Mouse (Mus musculus) hindbrain, embryonic 11.5 days (tissue): ENCODE data around the gene Itprid1. TPM values are rescaled to one million over a fixed set of nuclear protein-coding genes. Genes with fewer than 3 reads are reported as not detected.

ENCODE experiments used
- ATAC-seq: fragments of 200-750 bp; cut with Nextera tagmentation; 2 replicates; pipeline ENCODE4 v1.8.0; 2017; ENCODE audit warnings: mild to moderate bottlenecking, moderate TSS enrichment, moderate library complexity; ENCODE audit not compliant: low FRiP score
- DNase-seq: peaks from one replicate; pipeline ENCODE4 v3.0.0-alpha.2; 2015; ENCODE audit warnings: low spot score
- H3K27ac ChIP-seq: fragments of 300-500 bp; sonication (generic); 2 replicates; pipeline ENCODE4 v1.5.1; 2014; ENCODE audit warnings: mild to moderate bottlenecking, low read depth, low read length
- H3K27me3 ChIP-seq: fragments of 300-500 bp; sonication (generic); 2 replicates; pipeline ENCODE4 v1.6.1; 2014; ENCODE audit warnings: mild to moderate bottlenecking, low read length, moderate library complexity, mixed read lengths; ENCODE audit not compliant: control insufficient read depth, insufficient read depth
- H3K36me3 ChIP-seq: fragments of 300-500 bp; sonication (generic); 2 replicates; pipeline ENCODE4 v1.6.1; 2014; ENCODE audit warnings: mild to moderate bottlenecking, low read length, moderate library complexity, mixed read lengths; ENCODE audit not compliant: control insufficient read depth, insufficient read depth
- H3K4me1 ChIP-seq: fragments of 300-500 bp; sonication (generic); replicated peaks from 2 replicates; pipeline ENCODE4 v1.6.1; 2014; ENCODE audit warnings: low read length, mixed read lengths; ENCODE audit not compliant: control insufficient read depth, insufficient read depth
- H3K4me2 ChIP-seq: fragments of 300-500 bp; sonication (generic); replicated peaks from 2 replicates; pipeline ENCODE4 v1.6.1; 2014; ENCODE audit warnings: mild to moderate bottlenecking, low read depth, low read length
- H3K4me3 ChIP-seq: fragments of 300-500 bp; sonication (generic); 2 replicates; pipeline ENCODE4 v1.5.1; 2014; ENCODE audit warnings: low read depth, low read length
- H3K9ac ChIP-seq: fragments of 300-500 bp; sonication (generic); 2 replicates; pipeline ENCODE4 v1.6.1; 2014; ENCODE audit warnings: low read depth, low read length
- H3K9me3 ChIP-seq: fragments of 300-500 bp; sonication (generic); 2 replicates; pipeline ENCODE4 v1.6.1; 2016; ENCODE audit warnings: low read length; ENCODE audit not compliant: control insufficient read depth
- WGBS: fragments of 180-500 bp; shearing (Covaris S2); extraction: QIAGEN DNeasy Blood & Tissue Kit; methylation state at CpG from one replicate; pipeline ENCODE4 v1.1.7; 2014; 5-methylcytosine and 5-hydroxymethylcytosine counted together
- polyA plus RNA-seq: library from polyadenylated mRNA; unstranded; fragments of >200 nt; fragmentation: Nextera tagmentation; extraction: Ambion mirVana; gene quantifications from 2 replicates; pipeline ENCODE4 v1.2.1, GENCODE M21; 2014

The Itprid1 gene
- polyA plus RNA-seq = 0.06 and 0.13 TPM in 2 replicates

DNA sequence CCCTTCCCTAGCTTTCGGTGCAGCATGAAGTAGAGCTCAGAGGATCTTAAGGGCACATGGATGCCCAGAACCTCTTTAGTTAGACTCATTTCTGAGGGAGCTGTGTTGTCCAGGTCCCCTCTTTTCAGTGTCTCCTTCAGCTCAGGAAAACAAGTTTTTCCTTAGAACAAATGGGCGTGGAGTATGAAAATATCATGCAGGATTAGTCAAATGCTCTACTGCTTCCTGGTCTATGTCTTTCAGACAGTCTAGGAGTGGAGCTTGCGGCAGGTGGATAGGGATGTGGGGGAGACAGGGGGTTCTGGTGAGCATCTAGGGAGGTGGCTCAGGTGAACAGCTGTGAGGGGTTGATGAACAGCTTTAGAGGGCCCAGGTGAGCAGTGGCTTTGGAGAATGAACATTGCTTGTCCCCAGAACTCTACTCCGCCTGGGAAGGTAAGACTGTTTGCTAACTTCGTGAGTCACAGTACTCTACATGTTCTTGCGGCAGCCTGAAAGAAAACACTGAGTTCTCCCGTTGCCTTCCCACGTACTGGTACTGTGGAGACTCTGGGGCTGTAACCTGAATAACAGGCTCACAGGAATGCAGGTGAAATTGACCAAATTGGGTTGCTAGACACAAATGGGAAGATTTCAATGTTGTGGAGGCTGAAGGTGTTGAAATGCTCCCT lies at the start of gene Itprid1:
Itprid1 (plus strand) TSS at position 246 of the 671 bp plus-strand sequence.
- H3K9me3 ChIP-seq = no peaks in the 10 kb centered on the region
- no peak within 1 kb of the TSS for H3K27ac ChIP-seq
- no peak within 1 kb of the TSS for H3K4me2 ChIP-seq
- WGBS = 80% methylated on average over 8 of the region's 8 CpGs
- no peaks in the 10 kb centered on the region for H3K4me1 ChIP-seq
- H3K27me3 ChIP-seq = no peaks in the 10 kb centered on the region
- H3K36me3 ChIP-seq = no peaks in the 10 kb centered on the region
- H3K4me3 ChIP-seq = no peak within 1 kb of the TSS
- H3K9ac ChIP-seq = no peak within 1 kb of the TSS
- no peak for DNase-seq
- no peak for ATAC-seq

DNA sequence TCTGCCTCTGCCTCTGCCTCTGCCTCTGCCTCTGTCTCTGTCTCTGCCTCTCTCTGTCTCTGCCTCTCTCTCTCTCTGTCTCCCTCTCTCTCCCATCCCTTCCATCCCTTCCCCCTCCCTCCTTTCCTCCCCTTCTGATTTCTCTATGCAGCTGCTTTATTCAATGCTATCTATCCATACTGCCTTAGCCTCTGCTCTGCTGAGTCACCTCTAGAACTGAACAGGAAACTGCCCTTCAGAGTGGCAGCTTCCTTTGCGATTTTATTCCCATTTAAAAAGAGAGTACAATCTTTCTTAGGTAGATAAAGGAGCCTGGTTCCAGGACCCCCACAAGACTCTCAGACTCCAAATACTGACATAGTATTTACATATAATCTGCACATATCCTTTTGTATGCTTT lies 47.1 kb upstream of the Itprid1 start:
- Histone ChIP-seq H3K4me3 (no peak overlapping the region), H3K27ac (no peak overlapping the region), H3K4me2 (no peak overlapping the region), H3K27me3 (no peaks in the 10 kb centered on the region), H3K9ac (no peak overlapping the region), H3K4me1 (peaks cover 6% of the 10 kb centered on the region), H3K9me3 (no peaks in the 10 kb centered on the region), H3K36me3 (no peaks in the 10 kb centered on the region)
- 81% methylated on average over 1 of the region's 1 CpGs for WGBS
- no peak for DNase-seq
- ATAC-seq = no peak

DNA sequence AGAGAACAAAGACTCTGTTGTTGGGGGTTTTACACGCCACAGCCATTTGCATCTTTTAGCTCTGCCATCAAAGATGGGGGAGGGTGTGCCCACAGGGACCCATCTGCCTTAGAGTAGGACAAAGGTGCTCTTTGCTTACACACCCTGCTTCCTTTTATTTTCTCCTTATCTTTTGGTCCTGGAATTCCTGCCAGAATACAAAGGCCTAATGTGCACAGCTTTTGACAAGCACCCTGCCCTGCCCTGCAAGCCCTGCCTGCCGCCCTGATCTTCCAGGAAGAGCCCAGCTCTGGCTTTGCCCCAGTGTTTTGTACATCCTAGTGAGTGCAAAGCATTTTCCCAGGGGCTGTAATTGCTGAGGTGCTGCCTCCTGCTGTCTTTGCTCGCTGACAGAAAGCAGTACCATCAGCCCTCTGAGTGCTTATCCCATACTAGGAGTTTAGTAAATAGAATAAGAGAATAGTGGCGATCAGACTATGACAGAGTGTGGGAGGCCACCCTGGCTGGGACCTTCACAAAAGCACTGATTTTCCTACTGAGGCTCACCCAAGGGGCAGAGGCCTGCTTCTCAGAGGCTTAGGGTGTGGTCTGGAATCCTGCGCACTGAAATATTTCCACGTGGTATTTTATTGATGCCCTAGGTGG lies 44.7 kb upstream of the Itprid1 start:
- Histone ChIP-seq H3K27ac (peak overlapping the region; percentile 86), H3K4me2 (peak overlapping the region; percentile 7; the same call in 1 of the 2 replicates), H3K4me1 (peaks cover 6% of the 10 kb centered on the region), H3K9me3 (no peaks in the 10 kb centered on the region), H3K4me3 (no peak overlapping the region), H3K9ac (peak overlapping the region; percentile 45; the same call in 1 of the 2 replicates), H3K27me3 (no peaks in the 10 kb centered on the region), H3K36me3 (no peaks in the 10 kb centered on the region)
- DNase-seq = peak; percentile 64
- 5% methylated on average over 6 of the region's 6 CpGs for WGBS
- ATAC-seq = peak; percentile 92

DNA sequence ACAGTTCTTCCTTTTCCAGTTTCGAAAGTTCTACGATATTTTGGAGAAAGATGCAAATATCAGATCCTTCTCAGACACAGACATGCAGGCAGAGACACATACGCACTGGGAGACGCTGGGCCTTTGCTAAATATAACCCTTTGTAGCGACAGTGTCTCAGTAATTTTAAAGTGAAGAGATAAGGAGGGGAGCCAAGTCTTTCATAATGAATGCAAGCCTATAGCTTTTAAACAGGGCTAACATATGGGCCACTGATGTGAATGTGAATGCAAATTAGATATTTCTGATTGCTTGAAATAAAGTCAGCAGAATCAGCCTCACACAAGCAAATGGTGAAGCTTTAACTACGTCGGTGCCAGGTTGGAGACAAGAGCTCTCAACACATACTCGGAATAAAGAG lies 44.2 kb upstream of the Itprid1 start:
- no peaks in the 10 kb centered on the region for H3K36me3 ChIP-seq
- WGBS = 55% methylated on average over 8 of the region's 8 CpGs
- peak overlapping the region; percentile 45; the same call in 1 of the 2 replicates for H3K9ac ChIP-seq
- H3K4me2 ChIP-seq = 0 out of 2 replicates have a peak overlapping the region, but pooled peaks have one; percentile 7
- no peaks in the 10 kb centered on the region for H3K27me3 ChIP-seq
- no peak for DNase-seq
- H3K9me3 ChIP-seq = no peaks in the 10 kb centered on the region
- H3K27ac ChIP-seq = peak overlapping the region; percentile 86
- H3K4me3 ChIP-seq = no peak overlapping the region
- ATAC-seq = peak; percentile 37
- peaks cover 6% of the 10 kb centered on the region for H3K4me1 ChIP-seq

DNA sequence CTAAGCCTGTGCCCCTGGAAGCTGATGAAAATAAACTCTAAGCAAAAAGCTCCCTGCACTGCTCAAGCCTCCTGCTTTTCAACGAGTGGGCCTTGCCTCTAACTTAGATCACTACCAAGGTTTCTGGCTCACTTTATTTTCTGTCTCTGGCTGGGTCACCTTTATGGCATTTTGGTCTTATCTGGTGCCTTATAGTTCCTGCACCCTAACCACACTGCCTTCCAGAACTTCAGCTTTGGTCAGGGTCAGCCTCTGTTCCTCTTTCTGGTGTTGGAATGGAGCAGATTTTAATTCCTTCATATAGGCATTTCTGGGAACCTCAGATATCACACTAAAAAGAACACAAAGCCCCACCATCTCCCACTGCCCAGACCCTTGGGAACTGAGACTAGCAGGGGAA lies 34.0 kb upstream of the Itprid1 start:
- no peaks in the 10 kb centered on the region for H3K36me3 ChIP-seq
- no peaks in the 10 kb centered on the region for H3K9me3 ChIP-seq
- no peak overlapping the region for H3K4me2 ChIP-seq
- no peaks in the 10 kb centered on the region for H3K27me3 ChIP-seq
- no peak overlapping the region for H3K27ac ChIP-seq
- DNase-seq = no peak
- H3K4me3 ChIP-seq = no peak overlapping the region
- WGBS = 76% methylated on average over 1 of the region's 1 CpGs
- H3K9ac ChIP-seq = no peak overlapping the region
- no peak for ATAC-seq
- H3K4me1 ChIP-seq = 0 out of 2 replicates have a peak, but pooled peaks cover 2% of the 10 kb centered on the region

DNA sequence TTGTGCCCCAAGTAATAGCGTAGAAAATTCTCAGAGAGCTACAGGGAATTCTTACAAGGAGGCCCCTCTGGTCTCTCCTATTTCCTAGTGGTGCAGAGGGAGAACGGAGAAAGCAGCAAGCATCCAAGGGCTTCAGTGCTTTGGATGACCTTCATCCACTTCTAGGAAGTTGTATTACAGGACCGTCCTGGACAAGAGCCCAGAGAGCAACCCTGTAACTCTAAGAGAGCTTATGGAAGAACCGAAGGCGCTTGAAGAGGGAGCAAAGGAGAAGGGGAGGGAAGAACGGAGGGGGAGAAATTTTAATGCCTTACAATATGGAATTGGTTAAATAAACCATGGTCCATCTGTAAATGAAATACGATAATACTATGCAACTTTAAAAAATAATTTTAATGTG lies 33.3 kb upstream of the Itprid1 start:
- Histone ChIP-seq H3K4me3 (no peak overlapping the region), H3K27ac (no peak overlapping the region), H3K9ac (no peak overlapping the region), H3K9me3 (no peaks in the 10 kb centered on the region), H3K4me2 (no peak overlapping the region), H3K36me3 (no peaks in the 10 kb centered on the region), H3K4me1 (0 out of 2 replicates have a peak, but pooled peaks cover 2% of the 10 kb centered on the region), H3K27me3 (no peaks in the 10 kb centered on the region)
- DNase-seq (no peak), ATAC-seq (no peak)
- WGBS = 83% methylated on average over 7 of the region's 7 CpGs

DNA sequence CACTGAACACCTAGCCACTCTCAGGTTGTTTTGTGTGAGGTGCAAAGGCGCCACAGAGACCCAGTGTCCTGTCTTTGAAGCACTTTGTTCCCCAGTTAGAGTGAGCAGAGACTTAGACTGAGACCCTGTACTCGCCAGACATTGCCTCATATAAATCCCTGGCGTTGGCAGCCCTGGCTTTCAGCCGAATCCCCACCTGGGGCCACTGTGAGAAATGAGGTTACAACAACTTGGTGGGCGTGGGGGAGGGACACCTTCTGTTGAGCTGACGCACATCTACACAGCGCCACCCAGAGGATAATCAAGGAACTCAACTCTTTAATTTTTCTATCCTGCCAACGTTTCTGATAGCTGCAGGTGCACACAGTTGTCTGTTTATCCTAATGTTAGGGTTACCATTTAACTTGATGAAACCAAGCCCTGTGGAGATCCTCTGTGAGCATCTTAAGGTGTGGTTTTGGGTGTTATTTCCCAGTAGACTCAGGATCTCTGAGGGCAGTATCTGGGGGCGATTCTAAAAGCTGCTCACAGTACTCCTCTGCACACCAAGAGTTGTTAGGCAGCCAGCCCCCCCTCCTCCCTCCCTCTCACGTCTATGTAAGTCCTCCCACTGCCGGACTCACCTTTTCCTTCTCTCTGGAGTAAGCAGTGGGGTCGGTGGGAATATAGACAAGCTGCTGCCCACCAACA lies 32.6 kb upstream of the Itprid1 start:
- H3K4me1 ChIP-seq = 0 out of 2 replicates have a peak, but pooled peaks cover 2% of the 10 kb centered on the region
- no peaks in the 10 kb centered on the region for H3K36me3 ChIP-seq
- no peaks in the 10 kb centered on the region for H3K27me3 ChIP-seq
- DNase-seq = peak; percentile 74
- no peak overlapping the region for H3K4me3 ChIP-seq
- H3K4me2 ChIP-seq = no peak overlapping the region
- no peak overlapping the region for H3K9ac ChIP-seq
- H3K27ac ChIP-seq = no peak overlapping the region
- 29% methylated on average over 12 of the region's 12 CpGs for WGBS
- ATAC-seq = peak; percentile 52
- H3K9me3 ChIP-seq = no peaks in the 10 kb centered on the region

DNA sequence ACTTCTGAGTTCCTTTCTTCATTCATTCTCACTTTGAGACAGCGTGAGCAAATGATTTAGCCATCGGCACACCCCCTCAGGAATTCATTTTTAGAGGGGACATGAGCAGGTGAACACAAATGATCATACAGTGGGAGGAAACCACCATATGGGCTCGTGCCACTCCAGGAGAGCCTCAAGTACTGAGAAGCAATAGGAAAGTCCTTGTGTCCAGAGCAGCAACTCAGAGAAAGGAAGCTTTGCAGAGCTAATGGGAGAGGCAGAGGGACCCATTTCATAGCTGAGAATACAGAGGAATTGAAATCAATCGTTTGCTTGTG lies 32.1 kb upstream of the Itprid1 start:
- ATAC-seq = no peak
- Histone ChIP-seq H3K27me3 (no peaks in the 10 kb centered on the region), H3K27ac (no peak overlapping the region), H3K36me3 (no peaks in the 10 kb centered on the region), H3K9me3 (no peaks in the 10 kb centered on the region), H3K9ac (no peak overlapping the region), H3K4me3 (no peak overlapping the region), H3K4me2 (no peak overlapping the region), H3K4me1 (0 out of 2 replicates have a peak, but pooled peaks cover 2% of the 10 kb centered on the region)
- no peak for DNase-seq
- 78% methylated on average over 4 of the region's 4 CpGs for WGBS
